Mouse (Mus musculus) MEL (cell line): ENCODE data around the gene Sema3b. TPM values are rescaled to one million over a fixed set of nuclear protein-coding genes. Genes with fewer than 3 reads are reported as not detected.
A peak's percentile ranks its signal among the peaks of the same experiment; 100 is the strongest.

Experiments
- DNase-seq: peaks from one replicate; pipeline ENCODE4 v3.0.0; 2011; ENCODE audit warnings: low read depth, low spot score
- H3K27ac ChIP-seq: 2 replicates; pipeline ENCODE4 v1.5.1; 2012; ENCODE audit warnings: low read depth, mild to moderate bottlenecking, control low read depth, low read length, moderate library complexity; ENCODE audit not compliant: control insufficient read depth
- H3K27me3 ChIP-seq, 2 experiments: fragments of 150-350 bp in 1 of 2; sonication (generic) in 1 of 2; 2 replicates each; pipeline ENCODE4 v1.6.1; 2012; ENCODE audit warnings: low read length in 2 of 2, mild to moderate bottlenecking in 2 of 2, improper control_type of control experiment in 1 of 2, moderate library complexity in 1 of 2; ENCODE audit not compliant: insufficient read depth in 2 of 2, control insufficient read depth in 1 of 2
- H3K36me3 ChIP-seq, 2 experiments: 2 replicates each; pipeline ENCODE4 v1.6.1; 2012 to 2014; ENCODE audit warnings: low read length in 2 of 2, improper control_type of control experiment in 1 of 2, inconsistent platforms in 1 of 2, mild to moderate bottlenecking in 1 of 2; ENCODE audit not compliant: insufficient read depth in 2 of 2, control insufficient read depth in 1 of 2
- H3K4me1 ChIP-seq, 2 experiments: fragments of 150-350 bp in 1 of 2; sonication (generic) in 1 of 2; 2 replicates each; pipeline ENCODE4 v1.6.1; 2012; ENCODE audit warnings: low read length in 2 of 2, improper control_type of control experiment in 1 of 2, mild to moderate bottlenecking in 1 of 2; ENCODE audit not compliant: insufficient read depth in 2 of 2, control insufficient read depth in 1 of 2
- H3K4me3 ChIP-seq, 2 experiments: fragments of 150-350 bp in 1 of 2; sonication (generic) in 1 of 2; 2 replicates each; pipeline ENCODE4 v1.5.1; 2012; ENCODE audit warnings: low read depth in 2 of 2, low read length in 2 of 2, mild to moderate bottlenecking in 2 of 2, moderate library complexity in 2 of 2, control low read depth in 1 of 2, improper control_type of control experiment in 1 of 2; ENCODE audit not compliant: control insufficient read depth in 1 of 2, insufficient read depth in 1 of 2
- H3K79me2 ChIP-seq: 2 replicates; pipeline ENCODE4 v1.6.1; 2012; ENCODE audit warnings: mild to moderate bottlenecking, low read length, moderate library complexity; ENCODE audit not compliant: control insufficient read depth, poor library complexity, insufficient read depth
- H3K9ac ChIP-seq: 2 replicates; pipeline ENCODE4 v1.6.1; 2012; ENCODE audit warnings: low read depth, mild to moderate bottlenecking, control low read depth, low read length, moderate library complexity; ENCODE audit not compliant: control insufficient read depth, poor library complexity, severe bottlenecking
- H3K9me3 ChIP-seq: fragments of 150-350 bp; sonication (generic); replicated peaks from 2 replicates; pipeline ENCODE4 v1.6.1; 2012; ENCODE audit warnings: mild to moderate bottlenecking, low read length, improper control_type of control experiment, moderate library complexity; ENCODE audit not compliant: insufficient read depth
- BHLHE40 ChIP-seq: IDR thresholded peaks from 2 replicates; pipeline ENCODE4 v1.6.1; 2012; ENCODE audit warnings: low read depth, mild to moderate bottlenecking, inconsistent platforms, low read length, improper control_type of control experiment, borderline replicate concordance
- CHD1 ChIP-seq: IDR thresholded peaks from 2 replicates; pipeline ENCODE4 v1.6.1; 2012; ENCODE audit warnings: low read depth, mild to moderate bottlenecking, inconsistent platforms, low read length, improper control_type of control experiment
- CHD2 ChIP-seq: IDR thresholded peaks from 2 replicates; pipeline ENCODE4 v1.6.1; 2011; ENCODE audit warnings: low read length, improper control_type of control experiment
- E2F4 ChIP-seq: IDR thresholded peaks from 2 replicates; pipeline ENCODE4 v1.6.1; 2011; ENCODE audit warnings: low read depth, low read length, improper control_type of control experiment, borderline replicate concordance
- ELF1 ChIP-seq: IDR thresholded peaks from 2 replicates; pipeline ENCODE4 v1.6.1; 2014; ENCODE audit warnings: low read depth, mild to moderate bottlenecking, inconsistent platforms, low read length, improper control_type of control experiment, moderate library complexity
- EP300 ChIP-seq, 2 experiments: IDR thresholded peaks; 2 replicates each; pipeline ENCODE4 v1.6.1; 2011; ENCODE audit warnings: improper control_type of control experiment in 2 of 2, low read length in 2 of 2, low read depth in 1 of 2, mild to moderate bottlenecking in 1 of 2
- ETS1 ChIP-seq: IDR thresholded peaks from 2 replicates; pipeline ENCODE4 v1.6.1; 2012; ENCODE audit warnings: low read depth, mild to moderate bottlenecking, inconsistent platforms, low read length, improper control_type of control experiment, moderate library complexity
- GABPA ChIP-seq: IDR thresholded peaks from 2 replicates; pipeline ENCODE4 v1.6.1; 2012; ENCODE audit warnings: low read depth, mild to moderate bottlenecking, inconsistent platforms, low read length, improper control_type of control experiment, moderate library complexity
- GATA1 ChIP-seq: IDR thresholded peaks from 2 replicates; pipeline ENCODE4 v1.6.1; 2011; ENCODE audit warnings: low read depth, low read length, improper control_type of control experiment
- HCFC1 ChIP-seq: IDR thresholded peaks from 2 replicates; pipeline ENCODE4 v1.6.1; 2012; ENCODE audit warnings: low read depth, mild to moderate bottlenecking, inconsistent platforms, low read length, improper control_type of control experiment, moderate library complexity
- JUND ChIP-seq: IDR thresholded peaks from 2 replicates; pipeline ENCODE4 v1.6.1; 2011; ENCODE audit warnings: low read depth, mild to moderate bottlenecking, improper control_type of control experiment, low read length
- KAT2A ChIP-seq: conservative IDR thresholded peaks from 2 replicates; pipeline ENCODE4 v1.6.1; 2012; ENCODE audit warnings: low read depth, low read length, improper control_type of control experiment, inconsistent platforms
- MAFK ChIP-seq: IDR thresholded peaks from 2 replicates; pipeline ENCODE4 v1.6.1; 2011; ENCODE audit warnings: low read depth, mild to moderate bottlenecking, low read length, improper control_type of control experiment, borderline replicate concordance
- MAX ChIP-seq: IDR thresholded peaks from 2 replicates; pipeline ENCODE4 v1.6.1; 2011; ENCODE audit warnings: low read length, improper control_type of control experiment
- MAZ ChIP-seq: IDR thresholded peaks from 2 replicates; pipeline ENCODE4 v1.6.1; 2012; ENCODE audit warnings: low read depth, mild to moderate bottlenecking, inconsistent platforms, low read length, improper control_type of control experiment
- MEF2A ChIP-seq: IDR thresholded peaks from 2 replicates; pipeline ENCODE4 v1.6.1; 2014; ENCODE audit warnings: low read depth, mild to moderate bottlenecking, inconsistent platforms, low read length, improper control_type of control experiment; ENCODE audit not compliant: poor library complexity, insufficient replicate concordance, severe bottlenecking; ENCODE audit errors: extremely low read depth
- MXI1 ChIP-seq: IDR thresholded peaks from 2 replicates; pipeline ENCODE4 v1.6.1; 2011; ENCODE audit warnings: mild to moderate bottlenecking, low read depth, low read length, improper control_type of control experiment
- MYB ChIP-seq: IDR thresholded peaks from 2 replicates; pipeline ENCODE4 v1.6.1; 2011; ENCODE audit warnings: mild to moderate bottlenecking, low read depth, low read length, improper control_type of control experiment
- MYC ChIP-seq: IDR thresholded peaks from 2 replicates; pipeline ENCODE4 v1.6.1; 2011; ENCODE audit warnings: low read depth, mild to moderate bottlenecking, low read length, improper control_type of control experiment, moderate library complexity
- NELFE ChIP-seq: IDR thresholded peaks from 2 replicates; pipeline ENCODE4 v1.6.1; 2011; ENCODE audit warnings: low read depth, low read length, improper control_type of control experiment
- NRF1 ChIP-seq: IDR thresholded peaks from 2 replicates; pipeline ENCODE4 v1.6.1; 2014; ENCODE audit warnings: low read depth, mild to moderate bottlenecking, inconsistent platforms, low read length, improper control_type of control experiment, moderate library complexity; ENCODE audit not compliant: poor library complexity, insufficient read depth, severe bottlenecking
- POLR2A ChIP-seq, 2 experiments: IDR thresholded peaks; 2 replicates each; pipeline ENCODE4 v1.6.1; 2011 to 2012; ENCODE audit warnings: low read length in 2 of 2, mild to moderate bottlenecking in 2 of 2, control low read depth in 1 of 2, improper control_type of control experiment in 1 of 2, low read depth in 1 of 2, moderate library complexity in 1 of 2; ENCODE audit not compliant: control insufficient read depth in 1 of 2, insufficient read depth in 1 of 2, poor library complexity in 1 of 2
- POLR2AphosphoS2 ChIP-seq: IDR thresholded peaks from 2 replicates; pipeline ENCODE4 v1.6.1; 2011; ENCODE audit warnings: low read length, improper control_type of control experiment
- POLR2AphosphoS5 ChIP-seq: IDR thresholded peaks from 2 replicates; pipeline ENCODE4 v1.6.1; 2012; ENCODE audit warnings: low read depth, borderline replicate concordance, mild to moderate bottlenecking, inconsistent platforms, low read length, moderate library complexity, mixed read lengths
- RAD21 ChIP-seq: IDR thresholded peaks from 2 replicates; pipeline ENCODE4 v1.6.1; 2011; ENCODE audit warnings: mild to moderate bottlenecking, low read depth, low read length, improper control_type of control experiment
- RCOR1 ChIP-seq: IDR thresholded peaks from 2 replicates; pipeline ENCODE4 v1.6.1; 2012; ENCODE audit warnings: low read depth, mild to moderate bottlenecking, inconsistent platforms, low read length, improper control_type of control experiment
- SIN3A ChIP-seq: IDR thresholded peaks from 2 replicates; pipeline ENCODE4 v1.6.1; 2012; ENCODE audit warnings: low read length, improper control_type of control experiment, inconsistent platforms
- SMC3 ChIP-seq: IDR thresholded peaks from 2 replicates; pipeline ENCODE4 v1.6.1; 2011; ENCODE audit warnings: low read depth, low read length, improper control_type of control experiment
- TAL1 ChIP-seq: IDR thresholded peaks from 2 replicates; pipeline ENCODE4 v1.6.1; 2012; ENCODE audit warnings: mild to moderate bottlenecking, inconsistent platforms, low read length, moderate library complexity, mixed read lengths
- TBP ChIP-seq: IDR thresholded peaks from 2 replicates; pipeline ENCODE4 v1.8.0; 2011; ENCODE audit warnings: low read depth, low read length, improper control_type of control experiment
- TCF12 ChIP-seq: IDR thresholded peaks from 2 replicates; pipeline ENCODE4 v1.6.1; 2014; ENCODE audit warnings: low read depth, mild to moderate bottlenecking, inconsistent platforms, low read length, improper control_type of control experiment, moderate library complexity
- UBTF ChIP-seq: IDR thresholded peaks from 2 replicates; pipeline ENCODE4 v1.6.1; 2012; ENCODE audit warnings: low read depth, mild to moderate bottlenecking, inconsistent platforms, low read length, improper control_type of control experiment, moderate library complexity, borderline replicate concordance; ENCODE audit not compliant: insufficient read depth
- USF1 ChIP-seq: IDR thresholded peaks from 2 replicates; pipeline ENCODE4 v1.6.1; 2014; ENCODE audit warnings: low read depth, mild to moderate bottlenecking, inconsistent platforms, low read length, improper control_type of control experiment, moderate library complexity
- USF2 ChIP-seq, 2 experiments: IDR thresholded peaks; 2 replicates each; pipeline ENCODE4 v1.6.1; 2011 to 2012; ENCODE audit warnings: improper control_type of control experiment in 2 of 2, low read length in 2 of 2, borderline replicate concordance in 1 of 2, inconsistent platforms in 1 of 2, low read depth in 1 of 2, mild to moderate bottlenecking in 1 of 2; ENCODE audit not compliant: insufficient read depth in 1 of 2
- ZC3H11A ChIP-seq: IDR thresholded peaks from 2 replicates; pipeline ENCODE4 v1.6.1; 2012; ENCODE audit warnings: low read depth, mild to moderate bottlenecking, inconsistent platforms, low read length, improper control_type of control experiment
- ZKSCAN1 ChIP-seq: IDR thresholded peaks from 2 replicates; pipeline ENCODE4 v1.6.1; 2012; ENCODE audit warnings: low read depth, mild to moderate bottlenecking, inconsistent platforms, low read length, improper control_type of control experiment, moderate library complexity
- ZMIZ1 ChIP-seq: IDR thresholded peaks from 2 replicates; pipeline ENCODE4 v1.6.1; 2012; ENCODE audit warnings: low read depth, mild to moderate bottlenecking, inconsistent platforms, low read length, improper control_type of control experiment, moderate library complexity
- polyA plus RNA-seq, 2 experiments: library from polyadenylated mRNA; stranded (reverse) in 1 of 2; unstranded in 1 of 2; fragments of >175 nt in 1 of 2; fragments of >200 nt in 1 of 2; gene quantifications; 2 replicates each; pipeline versions ENCODE4 v1.2.1 to v1.2.4; 2012; ENCODE audit warnings: low replicate concordance in 2 of 2, low read depth in 1 of 2; ENCODE audit not compliant: insufficient read length in 2 of 2, insufficient read depth in 1 of 2, missing spikeins in 1 of 2
- total RNA-seq: library from RNA; depleted of rRNA; stranded (reverse); fragments of 300-350 nt; gene quantifications from 2 replicates; pipeline ENCODE4 v1.2.3, GENCODE M21; 2012

Sema3b gene
- total and polyA plus RNA-seq, 3 experiments = 0.04 to 0.21 TPM; not detected in 1

- Histone ChIP-seq H3K27me3 (no peaks in the 10 kb centered on the region), H3K27ac (no peak overlapping the region), H3K4me3 (peak overlapping the region in 1 of 2 experiments; percentile 12; a peak in 1 of 4 replicates), H3K36me3 (peaks cover 0 to 10% of the 10 kb centered on the region in 2 experiments; a peak in 2 of 4 replicates), H3K79me2 (no peaks in the 10 kb centered on the region; the same call in 1 of the 2 replicates), H3K4me1 (peaks cover 0 to 27% of the 10 kb centered on the region in 2 experiments; a peak in 3 of 4 replicates), H3K9ac (peak overlapping the region; percentile 6), H3K9me3 (no peaks in the 10 kb centered on the region)
- DNase-seq = peak; percentile 76
- TF ChIP-seq MAZ (peak; percentile 20; the same call in 1 of the 2 replicates), TBP (0 out of 2 replicates have a peak, but pooled peaks have one; percentile 16), TCF12 (no peak), SMC3 (peak; percentile 10; the same call in 1 of the 2 replicates), UBTF (no peak), GATA1 (no peak), MYB (no peak), ZKSCAN1 (no peak), RAD21 (no peak), MAFK (no peak), JUND (no peak), SIN3A (0 out of 2 replicates have a peak, but pooled peaks have one; percentile 21), ETS1 (no peak), BHLHE40 (no peak), HCFC1 (no peak), KAT2A (no peak), ZC3H11A (no peak), POLR2AphosphoS5 (no peak), MXI1 (no peak), TAL1 (no peak), CHD2 (no peak), CHD1 (no peak), USF1 (no peak), MYC (no peak), POLR2A (IDR thresholded peaks at IDR 0.05; ENCODE audit: control insufficient read depth in 1 of 2, insufficient read depth in 1 of 2, low read depth in 1 of 2, low read length in 2 of 2, poor library complexity in 1 of 2) (no peak), ZMIZ1 (no peak), USF2 (IDR thresholded peaks at IDR 0.05; ENCODE audit: borderline replicate concordance in 1 of 2, insufficient read depth in 1 of 2, low read depth in 1 of 2, low read length in 2 of 2) (no peak), NELFE (no peak), GABPA (no peak), POLR2AphosphoS2 (no peak), RCOR1 (no peak), E2F4 (no peak), MAX (no peak), NRF1 (no peak), EP300 (IDR thresholded peaks at IDR 0.05; ENCODE audit: low read depth in 1 of 2, low read length in 2 of 2) (0 out of 4 replicates have a peak, but pooled peaks of 1 of the 2 experiments have one; percentile 34), MEF2A (no peak), ELF1 (0 out of 2 replicates have a peak, but pooled peaks have one; percentile 8)
Observed at GRCm38 (mm10) chr9:107640257-107640772, 31.3 kb upstream of the Sema3b start.
